Mouse (Mus musculus) lung, adult 18-20 months (tissue): ENCODE measurements around the gene Enpp7.

ENCODE experiments used
- DNase-seq, 2 experiments: peaks; one replicate each; pipeline ENCODE4 v3.0.0; 2022; ENCODE audit warnings: mixed read lengths in 2 of 2

Gene Enpp7

GRCm38 (mm10) chr11:118987999-118988398 is at the start of gene Enpp7:
Gene Enpp7, plus strand, starts transcription at chr11:118988188.
- DNase-seq, result no peak

DNA sequence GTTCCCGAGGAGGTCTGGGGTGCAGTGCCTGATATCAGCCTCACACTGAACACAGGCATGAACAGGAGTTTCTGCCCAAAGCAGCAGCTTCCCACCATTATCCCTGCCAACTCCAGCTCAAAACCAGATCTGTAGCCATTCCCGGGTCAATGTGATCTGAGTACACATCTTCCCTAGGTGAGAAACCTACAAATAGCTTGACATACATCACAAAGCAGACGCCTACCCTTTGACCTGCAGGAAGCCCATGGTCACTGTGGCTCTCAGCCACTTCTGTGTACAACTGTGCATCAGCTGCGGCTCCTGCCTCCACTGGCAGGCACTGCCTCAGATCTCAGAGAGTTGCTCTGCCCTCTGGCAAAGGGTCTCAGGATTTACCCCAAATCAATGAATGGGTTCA is 48.3 kb upstream of the Enpp7 start:
- DNase-seq, result no peak

DNA sequence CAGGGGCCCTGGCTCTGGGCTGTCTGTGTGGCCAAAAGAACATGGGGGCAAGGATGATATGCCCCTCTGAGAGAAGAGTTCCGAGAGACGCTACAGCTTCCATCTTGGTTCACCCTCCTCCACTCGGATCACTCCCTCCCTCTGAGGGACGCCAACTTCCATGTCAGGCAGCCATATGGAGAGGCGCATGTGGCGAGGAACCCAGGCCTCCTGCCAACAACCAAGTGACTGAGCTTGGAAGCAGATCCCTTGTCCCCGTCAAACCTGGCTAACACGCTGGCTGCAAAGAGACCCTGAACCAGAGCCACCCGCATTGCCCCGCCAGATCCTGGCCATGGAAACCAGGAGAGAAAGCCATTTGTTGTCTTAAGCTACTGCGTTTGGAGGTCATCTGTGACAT is 47.4 kb upstream of the Enpp7 start:
- DNase-seq, result no peak

GRCm38 (mm10) chr11:118941268-118941667 is 46.7 kb upstream of the Enpp7 start:
- no peak for DNase-seq

DNA sequence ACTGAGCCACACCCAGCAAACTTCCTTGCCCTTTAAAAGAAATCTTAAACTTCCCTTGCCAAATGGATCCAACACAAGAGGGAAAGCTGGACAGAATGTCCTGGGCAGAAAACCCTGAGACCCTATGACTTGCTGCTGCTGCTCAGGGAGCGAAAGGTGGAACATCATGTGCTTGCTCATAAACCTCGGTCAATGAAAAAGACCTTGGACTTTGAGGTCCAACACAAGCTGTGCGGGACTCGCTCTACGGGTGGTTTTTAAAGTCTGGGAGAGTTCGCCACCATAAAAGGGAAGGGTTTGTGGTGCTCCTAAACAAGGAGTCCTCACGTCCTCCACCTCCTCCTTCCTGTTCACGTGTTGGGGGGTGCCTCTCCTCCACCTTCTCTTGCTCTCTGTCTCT is 42.1 kb upstream of the Enpp7 start:
- DNase-seq, result no peak

- DNase-seq, result no peak
These were observed 33.0 kb upstream of the Enpp7 start for GRCm38 (mm10) chr11:118955016-118955415.

GRCm38 (mm10) chr11:118957070-118957471 is 30.9 kb upstream of the Enpp7 start:
- peak; percentile 7 to 13 for DNase-seq

- no peak for DNase-seq
These were observed 27.3 kb upstream of the Enpp7 start for GRCm38 (mm10) chr11:118960649-118961048.

- DNase-seq, result no peak
These were observed 25.5 kb upstream of the Enpp7 start for GRCm38 (mm10) chr11:118962478-118962877.

DNA sequence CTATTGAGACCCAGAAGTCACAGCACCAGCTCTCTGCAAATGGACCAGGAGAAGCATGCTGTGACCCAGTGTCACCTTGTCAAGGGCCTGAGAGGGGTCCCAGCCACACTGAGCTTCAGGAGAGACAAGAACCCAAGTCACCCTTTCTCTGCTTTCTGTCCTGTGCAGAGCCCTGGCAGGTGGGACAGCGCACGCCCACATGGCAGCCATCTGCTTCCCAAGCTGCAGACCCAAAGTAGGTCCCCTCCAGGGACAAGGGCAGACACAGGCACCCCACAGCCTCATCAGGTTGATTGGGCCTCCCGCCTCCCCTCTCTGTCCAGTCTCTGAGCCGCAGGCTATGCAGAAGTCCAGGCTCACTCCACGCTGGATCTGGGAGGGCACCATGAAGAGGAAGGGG is 24.1 kb upstream of the Enpp7 start:
- DNase-seq, result no peak

DNA sequence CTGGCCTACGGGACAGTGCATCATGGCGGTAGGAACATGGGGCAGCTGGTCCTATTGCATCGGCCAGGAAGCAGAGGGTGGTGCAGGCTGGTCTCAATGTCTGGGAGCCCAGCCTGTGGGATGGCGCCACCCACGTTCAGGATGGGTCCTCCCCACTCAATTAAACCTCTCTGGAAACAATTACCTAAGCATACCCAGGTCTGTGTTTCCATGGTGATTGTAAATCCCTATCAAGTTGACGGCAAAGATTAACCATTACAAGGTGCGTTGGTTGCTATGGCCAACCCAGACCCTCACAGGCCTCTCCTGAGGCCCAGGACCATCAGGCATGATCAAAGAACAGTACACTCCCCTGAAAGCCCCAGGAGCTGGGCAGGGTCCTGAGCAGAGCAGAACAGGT is 22.9 kb upstream of the Enpp7 start:
- no peak for DNase-seq

DNA sequence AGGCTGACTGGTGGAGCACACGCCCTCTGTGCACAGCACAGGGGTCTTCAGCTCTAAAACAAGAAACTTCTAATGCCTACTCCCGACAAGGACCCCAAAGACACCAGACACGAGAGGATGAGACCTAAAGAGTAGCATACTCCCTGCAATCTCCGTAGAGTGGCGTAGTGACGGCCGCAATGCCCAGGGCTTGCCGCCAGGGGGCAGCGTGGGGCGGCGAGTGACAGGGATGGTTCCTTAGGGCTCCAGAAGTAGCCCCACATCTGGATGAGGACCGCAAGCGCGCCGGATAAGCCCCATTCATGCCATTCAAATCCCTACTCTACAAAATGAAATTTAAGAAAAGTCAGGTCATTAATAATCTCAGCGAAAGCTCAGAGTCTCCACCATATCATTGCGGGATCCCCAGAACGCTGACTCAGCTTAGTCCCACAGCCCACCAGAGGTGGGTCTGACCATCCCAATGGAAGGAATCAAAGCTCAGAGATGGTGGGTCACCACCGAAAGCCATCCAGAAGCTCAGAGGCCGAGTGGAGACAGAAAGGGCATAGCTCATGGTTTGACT is 16.4 kb upstream of the Enpp7 start:
- no peak for DNase-seq

DNA sequence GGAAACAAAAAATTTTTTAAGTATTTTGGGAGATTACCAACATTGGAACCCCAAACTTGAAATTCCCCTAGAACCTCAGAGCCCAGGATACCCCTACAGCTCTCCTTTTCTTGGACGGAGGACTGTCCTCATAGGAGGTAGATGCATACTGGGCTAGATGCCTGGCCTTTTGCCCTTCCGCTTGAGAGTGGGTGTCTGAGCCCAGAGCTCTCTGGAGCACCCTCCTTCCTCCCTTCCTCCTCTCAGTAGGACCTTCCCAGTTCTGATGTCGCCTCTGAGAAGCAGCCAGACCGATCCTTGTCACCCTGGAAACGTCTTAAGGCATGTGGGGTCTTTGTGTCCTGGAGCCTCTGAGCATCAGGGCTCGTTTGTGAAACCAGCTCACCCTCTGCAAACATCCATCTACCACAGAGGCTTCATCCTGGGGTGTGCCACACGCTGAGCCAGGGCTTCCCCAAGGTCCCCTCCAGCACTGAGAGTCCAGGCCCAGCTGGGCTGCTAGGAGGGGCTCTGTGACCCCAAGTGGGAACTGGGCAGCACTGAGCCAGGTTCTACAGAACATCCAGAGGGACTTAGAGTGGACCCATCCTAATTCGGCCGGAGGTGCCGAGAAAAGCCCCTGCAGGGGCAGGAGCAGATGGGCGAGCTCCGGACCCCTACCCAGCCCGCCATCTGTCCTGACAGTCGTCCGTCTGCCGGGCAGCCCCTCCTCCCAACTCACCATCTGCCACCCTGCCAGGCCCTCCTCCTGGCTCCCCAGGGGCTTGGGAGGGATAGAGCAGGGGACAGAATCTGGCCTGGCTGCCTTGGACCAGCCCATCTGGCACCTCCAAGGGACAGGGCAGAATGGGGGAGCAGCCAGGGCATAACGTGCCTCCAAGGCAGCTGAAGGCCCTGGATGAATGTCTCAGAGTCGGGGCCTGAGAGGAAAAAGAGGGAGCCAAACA is 15.3 kb upstream of the Enpp7 start:
- DNase-seq, result no peak

DNA sequence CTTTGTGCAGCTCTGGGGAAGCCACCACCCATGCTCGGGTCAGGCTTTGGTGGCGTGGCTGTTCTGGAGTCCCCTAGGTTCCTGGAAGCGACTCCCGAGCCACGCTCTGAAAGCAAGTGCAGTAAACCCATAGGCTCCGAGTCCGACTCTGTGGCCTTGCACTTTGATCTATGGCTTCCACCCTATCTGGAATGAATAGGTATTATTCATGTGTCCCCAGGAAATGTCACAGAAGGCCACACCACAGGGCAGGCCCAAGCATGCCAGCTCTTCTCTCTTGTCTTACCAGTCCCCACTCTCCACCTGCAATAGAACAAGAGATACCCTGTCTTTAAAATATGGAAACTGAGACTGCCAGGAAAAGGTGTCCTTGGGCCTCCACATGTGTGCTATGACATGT is 13.6 kb upstream of the Enpp7 start:
- DNase-seq, result no peak

DNA sequence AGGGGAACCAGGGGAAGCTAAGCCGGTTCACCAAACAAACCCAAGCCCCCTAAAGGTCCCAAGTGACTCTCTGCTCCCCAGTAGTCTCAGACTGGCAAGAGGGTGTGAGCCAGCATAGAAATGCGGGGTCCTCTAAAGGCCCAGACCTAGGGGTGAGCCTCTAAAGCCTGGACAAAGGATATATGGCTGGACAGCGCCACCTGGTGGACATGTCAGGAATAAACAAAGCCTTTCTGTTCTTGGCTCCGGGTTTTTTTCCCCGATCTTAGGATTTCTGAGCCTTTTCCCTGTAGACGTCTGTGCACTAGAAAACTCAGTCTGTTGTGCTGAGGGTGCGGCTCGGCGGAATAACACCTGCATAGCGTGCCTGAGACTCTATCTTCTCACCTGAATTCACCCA is 12.6 kb upstream of the Enpp7 start:
- peak; percentile 21 to 44 for DNase-seq

GRCm38 (mm10) chr11:118975917-118976316 is 12.1 kb upstream of the Enpp7 start:
- DNase-seq, result peak in 1 of 2 experiments; percentile 11

GRCm38 (mm10) chr11:118980388-118980787 is 7.6 kb upstream of the Enpp7 start:
- DNase-seq, result no peak

- no peak for DNase-seq
These were observed 6.8 kb upstream of the Enpp7 start for GRCm38 (mm10) chr11:118981012-118981776.

DNA sequence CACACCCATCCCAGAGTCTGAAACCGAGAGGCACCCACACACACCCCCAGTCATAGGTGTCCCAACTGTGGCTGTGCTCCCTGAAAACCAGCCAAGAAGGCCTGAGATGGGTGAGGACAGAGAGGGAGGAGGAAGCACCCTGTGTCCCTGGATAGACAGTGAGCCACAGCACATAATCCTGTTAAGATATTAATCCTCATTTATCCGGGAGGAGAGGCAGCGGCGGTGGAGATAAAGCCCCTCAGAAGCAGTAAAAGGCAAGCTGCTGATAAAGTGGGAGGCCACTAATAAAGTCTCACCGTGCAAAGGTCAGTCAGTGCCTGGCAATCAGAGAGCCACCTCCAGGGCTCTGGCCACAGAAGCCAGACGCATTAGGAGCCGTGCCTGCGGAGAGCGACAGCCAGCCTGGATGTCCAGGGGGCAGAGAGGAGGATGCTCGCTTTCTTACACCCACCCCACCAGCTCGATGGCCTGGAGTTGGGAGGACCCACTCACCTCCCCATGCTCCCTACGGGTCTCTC is 5.3 kb upstream of the Enpp7 start:
- no peak for DNase-seq

GRCm38 (mm10) chr11:118985571-118985970 is 2.4 kb upstream of the Enpp7 start:
- DNase-seq, result no peak

GRCm38 (mm10) chr11:118992781-118993180 is 4.8 kb downstream of the Enpp7 start:
- DNase-seq, result no peak

DNA sequence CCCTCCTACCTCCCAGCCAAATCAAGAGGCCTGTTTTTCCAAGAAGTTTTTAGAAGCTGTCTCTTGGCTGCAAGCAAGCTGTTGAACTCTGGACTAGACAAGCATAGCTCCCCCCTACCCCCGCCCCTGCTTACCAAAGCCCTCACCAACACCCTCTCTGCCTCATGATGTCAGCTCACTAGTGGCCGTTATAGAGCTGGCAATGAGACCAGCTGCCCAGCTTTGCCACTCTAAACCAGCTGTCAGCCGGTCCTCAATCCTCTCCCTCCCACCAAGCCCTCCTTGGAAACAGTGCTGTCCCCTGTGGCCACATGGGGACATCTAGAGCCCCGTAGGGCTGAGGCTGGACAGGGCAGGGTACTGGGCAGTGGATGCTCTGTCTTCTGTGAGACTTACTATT is 7.5 kb downstream of the Enpp7 start:
- no peak for DNase-seq

- no peak for DNase-seq
These were observed 9.2 kb downstream of the Enpp7 start for GRCm38 (mm10) chr11:118997182-118997581.
